Mouse (Mus musculus): ENCODE results near the gene Tmem115. TPM values are rescaled to one million over a fixed set of nuclear protein-coding genes. Genes with fewer than 3 reads are reported as not detected.

The Tmem115 gene
- total and polyA plus RNA-seq, 2 experiments from 2014 or later: 49.7 to 51.4 TPM

GRCm38 (mm10) chr9:107493511-107493910 is 40.2 kb upstream of the Tmem115 start:
- H3K27me3 ChIP-seq (ENCODE audit: insufficient read depth, low read length): no peaks in the 10 kb centered on the region
- H3K4me1 ChIP-seq (ENCODE audit: insufficient read depth): no peaks in the 10 kb centered on the region
- H3K9me3 ChIP-seq (ENCODE audit: low read length): no peaks in the 10 kb centered on the region
- no peaks in the 10 kb centered on the region for H3K36me3 ChIP-seq (ENCODE audit: insufficient read depth)
- H3K4me2 ChIP-seq (ENCODE audit: low read depth): no peak overlapping the region
- no peak for TF ChIP-seq CTCF (IDR thresholded peaks at IDR 0.05; ENCODE audit: low read depth)
- no peak for DNase-seq
- no peak for ATAC-seq
- 52% methylated on average over 1 of the region's 1 CpGs for WGBS
- H3K27ac ChIP-seq (ENCODE audit: low read depth, low read length): no peak overlapping the region
- H3K4me3 ChIP-seq (ENCODE audit: low read depth, low read length): no peak overlapping the region
- H3K9ac ChIP-seq: no peak overlapping the region

- no peak overlapping the region for H3K27ac ChIP-seq (ENCODE audit: low read depth, low read length)
- no peaks in the 10 kb centered on the region for H3K9me3 ChIP-seq (ENCODE audit: low read length)
- no peak for ATAC-seq
- H3K27me3 ChIP-seq (ENCODE audit: insufficient read depth, low read length): no peaks in the 10 kb centered on the region
- DNase-seq: no peak
- H3K9ac ChIP-seq: no peak overlapping the region
- H3K36me3 ChIP-seq (ENCODE audit: insufficient read depth): no peaks in the 10 kb centered on the region
- H3K4me1 ChIP-seq (ENCODE audit: insufficient read depth): no peaks in the 10 kb centered on the region
- WGBS: 35% methylated on average over 12 of the region's 12 CpGs
- no peak overlapping the region for H3K4me2 ChIP-seq (ENCODE audit: low read depth)
- no peak overlapping the region for H3K4me3 ChIP-seq (ENCODE audit: low read depth, low read length)
- TF ChIP-seq CTCF (IDR thresholded peaks at IDR 0.05; ENCODE audit: low read depth): no peak
Observed at GRCm38 (mm10) chr9:107494238-107494637, 39.5 kb upstream of the Tmem115 start.

- no peak for DNase-seq
- H3K36me3 ChIP-seq (ENCODE audit: insufficient read depth): no peaks in the 10 kb centered on the region
- no peaks in the 10 kb centered on the region for H3K9me3 ChIP-seq (ENCODE audit: low read length)
- H3K27ac ChIP-seq (ENCODE audit: low read depth, low read length): no peak overlapping the region
- H3K4me3 ChIP-seq (ENCODE audit: low read depth, low read length): no peak overlapping the region
- H3K27me3 ChIP-seq (ENCODE audit: insufficient read depth, low read length): no peaks in the 10 kb centered on the region
- no peak for TF ChIP-seq CTCF (IDR thresholded peaks at IDR 0.05; ENCODE audit: low read depth)
- no peak overlapping the region for H3K4me2 ChIP-seq (ENCODE audit: low read depth)
- ATAC-seq: no peak
- WGBS: 88% methylated on average over 3 of the region's 3 CpGs
- no peak overlapping the region for H3K9ac ChIP-seq
- no peaks in the 10 kb centered on the region for H3K4me1 ChIP-seq (ENCODE audit: insufficient read depth)
Observed at GRCm38 (mm10) chr9:107496359-107496758, 37.4 kb upstream of the Tmem115 start.

- peaks cover 5% of the 10 kb centered on the region; the same call in 1 of the 2 replicates for H3K4me1 ChIP-seq (ENCODE audit: insufficient read depth)
- TF ChIP-seq CTCF (IDR thresholded peaks at IDR 0.05; ENCODE audit: low read depth): no peak
- no peak overlapping the region for H3K4me3 ChIP-seq (ENCODE audit: low read depth, low read length)
- DNase-seq (no peak), ATAC-seq (no peak)
- no peaks in the 10 kb centered on the region for H3K27me3 ChIP-seq (ENCODE audit: insufficient read depth, low read length)
- H3K9ac ChIP-seq: no peak overlapping the region
- H3K36me3 ChIP-seq (ENCODE audit: insufficient read depth): no peaks in the 10 kb centered on the region
- no peak overlapping the region for H3K27ac ChIP-seq (ENCODE audit: low read depth, low read length)
- 88% methylated on average over 3 of the region's 3 CpGs for WGBS
- no peaks in the 10 kb centered on the region for H3K9me3 ChIP-seq (ENCODE audit: low read length)
- H3K4me2 ChIP-seq (ENCODE audit: low read depth): no peak overlapping the region
Observed at GRCm38 (mm10) chr9:107500708-107501286, 32.9 kb upstream of the Tmem115 start.

- peaks cover 18% of the 10 kb centered on the region; the same call in 1 of the 2 replicates for H3K4me1 ChIP-seq (ENCODE audit: insufficient read depth)
- H3K9ac ChIP-seq: no peak overlapping the region
- H3K36me3 ChIP-seq (ENCODE audit: insufficient read depth): no peaks in the 10 kb centered on the region
- no peaks in the 10 kb centered on the region for H3K9me3 ChIP-seq (ENCODE audit: low read length)
- TF ChIP-seq CTCF (IDR thresholded peaks at IDR 0.05; ENCODE audit: low read depth): no peak
- H3K27ac ChIP-seq (ENCODE audit: low read depth, low read length): no peak overlapping the region
- H3K4me3 ChIP-seq (ENCODE audit: low read depth, low read length): no peak overlapping the region
- no peak for DNase-seq
- 67% methylated on average over 12 of the region's 12 CpGs for WGBS
- no peaks in the 10 kb centered on the region for H3K27me3 ChIP-seq (ENCODE audit: insufficient read depth, low read length)
- ATAC-seq: no peak
- H3K4me2 ChIP-seq (ENCODE audit: low read depth): no peak overlapping the region
Observed at GRCm38 (mm10) chr9:107502131-107502846, 31.5 kb upstream of the Tmem115 start.

- peaks cover 28% of the 10 kb centered on the region for H3K4me1 ChIP-seq (ENCODE audit: insufficient read depth)
- H3K4me2 ChIP-seq (ENCODE audit: low read depth): no peak overlapping the region
- no peak for DNase-seq
- no peak overlapping the region for H3K9ac ChIP-seq
- H3K9me3 ChIP-seq (ENCODE audit: low read length): no peaks in the 10 kb centered on the region
- H3K4me3 ChIP-seq (ENCODE audit: low read depth, low read length): no peak overlapping the region
- H3K27ac ChIP-seq (ENCODE audit: low read depth, low read length): no peak overlapping the region
- ATAC-seq: peak; percentile 35; the same call in 1 of the 2 replicates
- H3K27me3 ChIP-seq (ENCODE audit: insufficient read depth, low read length): no peaks in the 10 kb centered on the region
- H3K36me3 ChIP-seq (ENCODE audit: insufficient read depth): no peaks in the 10 kb centered on the region
- no peak for TF ChIP-seq CTCF (IDR thresholded peaks at IDR 0.05; ENCODE audit: low read depth)
- WGBS: 40% methylated on average over 19 of the region's 19 CpGs
Observed at GRCm38 (mm10) chr9:107504662-107505537, 28.8 kb upstream of the Tmem115 start.
